Mouse (Mus musculus): ENCODE data around the gene Slc30a7. TPM values are rescaled to one million over a fixed set of nuclear protein-coding genes. Genes with fewer than 3 reads are reported as not detected.

Gene Slc30a7
- total and polyA plus RNA-seq, 2 experiments from 2014 or later, result 12.6 to 21.8 TPM

GRCm38 (mm10) chr3:116016116-116016515, 8.9 kb upstream of the Slc30a7 start:
- Histone ChIP-seq H3K9ac (replicated peaks; ENCODE audit: low read length) (no peak overlapping the region), H3K4me1 (ENCODE audit: insufficient read depth, low read length) (no peaks in the 10 kb centered on the region), H3K4me3 (ENCODE audit: low read length) (no peak overlapping the region), H3K4me2 (ENCODE audit: low read depth, low read length) (no peak overlapping the region), H3K27ac (no peak overlapping the region), H3K9me3 (ENCODE audit: low read length) (no peaks in the 10 kb centered on the region), H3K36me3 (ENCODE audit: insufficient read depth, low read length) (no peaks in the 10 kb centered on the region), H3K27me3 (ENCODE audit: insufficient read depth, low read length) (no peaks in the 10 kb centered on the region)
- 87% methylated on average over 13 of the region's 13 CpGs for WGBS
- ATAC-seq (no peak), DNase-seq (ENCODE audit: low spot score) (no peak)
- no peak for TF ChIP-seq CTCF (IDR thresholded peaks at IDR 0.05; ENCODE audit: low read depth)

- ATAC-seq (no peak), DNase-seq (ENCODE audit: low spot score) (no peak)
- Histone ChIP-seq H3K27ac (no peak overlapping the region), H3K4me3 (ENCODE audit: low read length) (no peak overlapping the region), H3K36me3 (ENCODE audit: insufficient read depth, low read length) (no peaks in the 10 kb centered on the region), H3K9ac (replicated peaks; ENCODE audit: low read length) (no peak overlapping the region), H3K27me3 (ENCODE audit: insufficient read depth, low read length) (no peaks in the 10 kb centered on the region), H3K4me2 (ENCODE audit: low read depth, low read length) (no peak overlapping the region), H3K9me3 (ENCODE audit: low read length) (no peaks in the 10 kb centered on the region), H3K4me1 (ENCODE audit: insufficient read depth, low read length) (0 out of 2 replicates have a peak, but pooled peaks cover 2% of the 10 kb centered on the region)
- TF ChIP-seq CTCF (IDR thresholded peaks at IDR 0.05; ENCODE audit: low read depth), result no peak
- WGBS, result 95% methylated on average over 6 of the region's 6 CpGs
These were observed 7.7 kb upstream of the Slc30a7 start for GRCm38 (mm10) chr3:116014901-116015300.

GRCm38 (mm10) chr3:116009622-116010344, 2.6 kb upstream of the Slc30a7 start:
- no peak for TF ChIP-seq CTCF (IDR thresholded peaks at IDR 0.05; ENCODE audit: low read depth)
- WGBS, result 78% methylated on average over 17 of the region's 17 CpGs
- H3K4me1 ChIP-seq (ENCODE audit: insufficient read depth, low read length), result peaks cover 13% of the 10 kb centered on the region; the same call in 1 of the 2 replicates
- peak overlapping the region; percentile 89 for H3K4me3 ChIP-seq (ENCODE audit: low read length)
- H3K36me3 ChIP-seq (ENCODE audit: insufficient read depth, low read length), result no peaks in the 10 kb centered on the region
- H3K27ac ChIP-seq, result no peak overlapping the region
- H3K27me3 ChIP-seq (ENCODE audit: insufficient read depth, low read length), result no peaks in the 10 kb centered on the region
- ATAC-seq (no peak), DNase-seq (ENCODE audit: low spot score) (no peak)
- peak overlapping the region; percentile 95 for H3K4me2 ChIP-seq (ENCODE audit: low read depth, low read length)
- H3K9ac ChIP-seq (replicated peaks; ENCODE audit: low read length), result peak overlapping the region; percentile 28; the same call in 1 of the 2 replicates
- no peaks in the 10 kb centered on the region for H3K9me3 ChIP-seq (ENCODE audit: low read length)

GRCm38 (mm10) chr3:116007941-116008440, 785 bp upstream of the Slc30a7 start:
- Histone ChIP-seq H3K4me2 (ENCODE audit: low read depth, low read length) (peak overlapping the region; percentile 95), H3K27ac (peak overlapping the region; percentile 90), H3K36me3 (ENCODE audit: insufficient read depth, low read length) (no peaks in the 10 kb centered on the region), H3K9me3 (ENCODE audit: low read length) (no peaks in the 10 kb centered on the region), H3K4me3 (ENCODE audit: low read length) (peak overlapping the region; percentile 89), H3K27me3 (ENCODE audit: insufficient read depth, low read length) (no peaks in the 10 kb centered on the region), H3K4me1 (ENCODE audit: insufficient read depth, low read length) (peaks cover 13% of the 10 kb centered on the region; the same call in 1 of the 2 replicates), H3K9ac (replicated peaks; ENCODE audit: low read length) (peak overlapping the region; percentile 87)
- TF ChIP-seq CTCF (IDR thresholded peaks at IDR 0.05; ENCODE audit: low read depth), result no peak
- WGBS, result 1% methylated on average over 12 of the region's 12 CpGs
- DNase-seq (ENCODE audit: low spot score) (peak; percentile 92), ATAC-seq (peak; percentile 83)

- no peak for TF ChIP-seq CTCF (IDR thresholded peaks at IDR 0.05; ENCODE audit: low read depth)
- Histone ChIP-seq H3K27me3 (ENCODE audit: insufficient read depth, low read length) (no peaks in the 10 kb centered on the region), H3K36me3 (ENCODE audit: insufficient read depth, low read length) (no peaks in the 10 kb centered on the region), H3K27ac (peak overlapping the region; percentile 90), H3K4me1 (ENCODE audit: insufficient read depth, low read length) (peaks cover 13% of the 10 kb centered on the region; the same call in 1 of the 2 replicates), H3K4me3 (ENCODE audit: low read length) (peak overlapping the region; percentile 89), H3K4me2 (ENCODE audit: low read depth, low read length) (peak overlapping the region; percentile 95), H3K9ac (replicated peaks; ENCODE audit: low read length) (peak overlapping the region; percentile 87), H3K9me3 (ENCODE audit: low read length) (no peaks in the 10 kb centered on the region)
- peak; percentile 6; the same call in 1 of the 2 replicates for ATAC-seq
- WGBS, result 8% methylated on average over 12 of the region's 12 CpGs
- DNase-seq (ENCODE audit: low spot score), result peak; percentile 32
These were observed 775 bp downstream of the Slc30a7 start for GRCm38 (mm10) chr3:116006284-116006977.

- H3K4me1 ChIP-seq (ENCODE audit: insufficient read depth, low read length), result no peaks in the 10 kb centered on the region
- no peak for TF ChIP-seq CTCF (IDR thresholded peaks at IDR 0.05; ENCODE audit: low read depth)
- no peak for DNase-seq (ENCODE audit: low spot score)
- 92% methylated on average over 5 of the region's 5 CpGs for WGBS
- H3K9ac ChIP-seq (replicated peaks; ENCODE audit: low read length), result no peak overlapping the region
- H3K9me3 ChIP-seq (ENCODE audit: low read length), result no peaks in the 10 kb centered on the region
- ATAC-seq, result no peak
- peaks cover 7% of the 10 kb centered on the region; the same call in 1 of the 2 replicates for H3K36me3 ChIP-seq (ENCODE audit: insufficient read depth, low read length)
- H3K4me3 ChIP-seq (ENCODE audit: low read length), result no peak overlapping the region
- no peaks in the 10 kb centered on the region for H3K27me3 ChIP-seq (ENCODE audit: insufficient read depth, low read length)
- no peak overlapping the region for H3K4me2 ChIP-seq (ENCODE audit: low read depth, low read length)
- H3K27ac ChIP-seq, result no peak overlapping the region
These were observed 10.3 kb downstream of the Slc30a7 start for GRCm38 (mm10) chr3:115996929-115997328.
